Mouse (Mus musculus) bone marrow, adult 2 months (tissue): ENCODE measurements around the gene Tfip11. TPM values are rescaled to one million over a fixed set of nuclear protein-coding genes. Genes with fewer than 3 reads are reported as not detected.

Experiments
- H3K27ac ChIP-seq: fragments of 200-500 bp; 2 replicates; pipeline ENCODE4 v1.5.1; 2012; ENCODE audit warnings: low read depth, mild to moderate bottlenecking, control low read depth, inconsistent platforms, low read length; ENCODE audit not compliant: control insufficient read depth, poor library complexity, insufficient read depth
- H3K4me1 ChIP-seq: fragments of 200-500 bp; 2 replicates; pipeline ENCODE4 v1.6.1; 2011; ENCODE audit warnings: low read length; ENCODE audit not compliant: control insufficient read depth, insufficient read depth
- H3K4me3 ChIP-seq: fragments of 200-500 bp; replicated peaks from 2 replicates; pipeline ENCODE3; 2011; ENCODE audit warnings: mild to moderate bottlenecking, low read depth, low read length, control low read depth; ENCODE audit not compliant: control insufficient read depth
- CTCF ChIP-seq: fragments of 200-500 bp; IDR thresholded peaks from 2 replicates; pipeline ENCODE4 v1.5.1; 2011; ENCODE audit warnings: low read length, control low read depth; ENCODE audit not compliant: control insufficient read depth, insufficient read depth
- POLR2A ChIP-seq: fragments of 200-500 bp; IDR thresholded peaks from 2 replicates; pipeline ENCODE4 v1.6.1; 2011; ENCODE audit warnings: low read depth, mild to moderate bottlenecking, control low read depth, low read length, borderline replicate concordance; ENCODE audit not compliant: control insufficient read depth
- WGBS: fragments of 180-500 bp; shearing (Covaris S2); methylation state at CpG from one replicate; pipeline ENCODE4 v1.1.7; 2018; 5-methylcytosine and 5-hydroxymethylcytosine counted together
- polyA plus RNA-seq: library from polyadenylated mRNA; stranded (reverse); fragments of >200 nt; gene quantifications from 2 replicates; pipeline ENCODE4 v1.2.4, GENCODE M21; 2011; ENCODE audit warnings: low replicate concordance; ENCODE audit not compliant: missing spikeins, insufficient read depth, insufficient read length

Gene Tfip11
- polyA plus RNA-seq, 1 experiment, result 20.3 TPM

GRCm38 (mm10) chr5:112282123-112282779 is 43.9 kb upstream of the Tfip11 start:
- peak overlapping the region; percentile 80 for H3K27ac ChIP-seq
- no peak for TF ChIP-seq CTCF
- TF ChIP-seq POLR2A, result no peak
- H3K4me3 ChIP-seq, result peak overlapping the region; percentile 6
- 33% methylated on average over 6 of the region's 6 CpGs for WGBS
- H3K4me1 ChIP-seq, result peaks cover 40% of the 10 kb centered on the region

- WGBS, result 12% methylated on average over 9 of the region's 9 CpGs
- H3K4me1 ChIP-seq, result peaks cover 46% of the 10 kb centered on the region
- no peak for TF ChIP-seq CTCF
- TF ChIP-seq POLR2A, result no peak
- H3K4me3 ChIP-seq, result no peak overlapping the region
- peak overlapping the region; percentile 80 for H3K27ac ChIP-seq
Observed at GRCm38 (mm10) chr5:112282780-112283482, 43.2 kb upstream of the Tfip11 start.

GRCm38 (mm10) chr5:112283543-112284202 is 42.5 kb upstream of the Tfip11 start:
- 2% methylated on average over 10 of the region's 10 CpGs for WGBS
- Histone ChIP-seq H3K27ac (peak overlapping the region; percentile 80), H3K4me3 (peak overlapping the region; percentile 5)

GRCm38 (mm10) chr5:112284203-112284582 is 42.0 kb upstream of the Tfip11 start:
- Histone ChIP-seq H3K4me1 (peaks cover 40% of the 10 kb centered on the region), H3K27ac (peak overlapping the region; percentile 80), H3K4me3 (no peak overlapping the region)
- WGBS, result 17% methylated on average over 7 of the region's 7 CpGs
- no peak for TF ChIP-seq CTCF

More at GRCm38 (mm10) chr5:112283543-112284202, 42.5 kb upstream of the Tfip11 start:
- H3K4me1 ChIP-seq, result peaks cover 44% of the 10 kb centered on the region
- TF ChIP-seq POLR2A (no peak), CTCF (no peak)

GRCm38 (mm10) chr5:112285548-112286085 is 40.5 kb upstream of the Tfip11 start:
- Histone ChIP-seq H3K4me1 (peaks cover 36% of the 10 kb centered on the region), H3K4me3 (no peak overlapping the region), H3K27ac (peak overlapping the region; percentile 6; the same call in 1 of the 2 replicates)
- 62% methylated on average over 7 of the region's 7 CpGs for WGBS
- no peak for TF ChIP-seq CTCF
- TF ChIP-seq POLR2A, result no peak

GRCm38 (mm10) chr5:112286608-112286983 is 39.6 kb upstream of the Tfip11 start:
- TF ChIP-seq POLR2A (no peak), CTCF (no peak)
- WGBS, result 30% methylated on average over 2 of the region's 2 CpGs
- Histone ChIP-seq H3K27ac (peak overlapping the region; percentile 25; the same call in 1 of the 2 replicates), H3K4me1 (peaks cover 34% of the 10 kb centered on the region), H3K4me3 (no peak overlapping the region)

GRCm38 (mm10) chr5:112286984-112287641 is 39.0 kb upstream of the Tfip11 start:
- H3K27ac ChIP-seq, result peak overlapping the region; percentile 62
- WGBS, result 5% methylated on average over 11 of the region's 11 CpGs

More at GRCm38 (mm10) chr5:112286984-112287641, 39.0 kb upstream of the Tfip11 start:
- no peak overlapping the region for H3K4me3 ChIP-seq
- peaks cover 34% of the 10 kb centered on the region for H3K4me1 ChIP-seq
- no peak for TF ChIP-seq CTCF
- TF ChIP-seq POLR2A, result no peak
